Mouse (Mus musculus) C2C12 (cell line): ENCODE results near the gene Cdk14.

Experiments used
- CTCF ChIP-seq: IDR thresholded peaks from one replicate; pipeline ENCODE4 v1.5.1; 2011; ENCODE audit not compliant: control insufficient read depth, insufficient read depth, insufficient read length
- FOSL1 ChIP-seq: IDR thresholded peaks from one replicate; pipeline ENCODE4 v1.8.0; 2011; ENCODE audit warnings: mild to moderate bottlenecking, low read length; ENCODE audit not compliant: poor library complexity, insufficient read depth, severe bottlenecking
- MYOG ChIP-seq: IDR thresholded peaks from one replicate; pipeline ENCODE4 v1.6.1; 2011; ENCODE audit not compliant: control insufficient read depth, insufficient read length; ENCODE audit errors: extremely low read depth

DNA sequence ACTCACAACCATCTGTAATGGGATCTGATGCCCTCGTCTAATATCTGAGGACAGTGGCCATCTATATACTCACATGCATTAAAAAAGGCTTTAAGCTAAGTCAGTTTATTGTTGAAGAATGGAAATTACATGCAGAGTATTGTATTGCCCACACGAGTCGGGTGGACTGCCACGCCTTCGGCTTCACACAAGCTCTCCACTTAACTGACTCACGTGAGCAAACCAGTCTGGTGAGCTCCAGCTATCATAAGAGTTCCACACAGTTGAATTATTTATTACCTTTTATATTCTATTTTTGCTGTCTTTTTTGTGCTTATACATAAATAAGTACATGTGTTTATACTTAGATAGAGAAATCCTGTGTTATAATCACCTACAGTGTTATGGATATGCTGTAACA, 495.2 kb downstream of the Cdk14 start:
- no peak for TF ChIP-seq CTCF
- TF ChIP-seq FOSL1 = no peak
- no peak for TF ChIP-seq MYOG
